Mouse (Mus musculus) limb, embryonic 13.5 days (tissue): Measurements from ENCODE around the gene Zfp558. TPM values are rescaled to one million over a fixed set of nuclear protein-coding genes. Genes with fewer than 3 reads are reported as not detected.
"Not testable (repeated sequence)": the region's sequence is repeated elsewhere in the genome, so short reads cannot be mapped to it uniquely, and the experiment has no call there.

ENCODE experiments used
- ATAC-seq: fragments of 200-750 bp; cut with Nextera tagmentation; 2 replicates; pipeline ENCODE4 v1.8.0; 2017; ENCODE audit warnings: low read depth, moderate number of reproducible peaks, moderate TSS enrichment; ENCODE audit not compliant: low FRiP score
- H3K27ac ChIP-seq: fragments of 300-500 bp; sonication (generic); 2 replicates; pipeline ENCODE4 v1.5.1; 2015; ENCODE audit warnings: inconsistent platforms, mild to moderate bottlenecking, moderate library complexity
- H3K27me3 ChIP-seq: fragments of 300-500 bp; sonication (generic); 2 replicates; pipeline ENCODE4 v1.6.1; 2015; ENCODE audit warnings: mild to moderate bottlenecking, inconsistent platforms
- H3K36me3 ChIP-seq: fragments of 300-500 bp; sonication (generic); 2 replicates; pipeline ENCODE4 v1.6.1; 2015; ENCODE audit warnings: inconsistent platforms, mild to moderate bottlenecking, moderate library complexity
- H3K4me1 ChIP-seq: fragments of 300-500 bp; sonication (generic); 2 replicates; pipeline ENCODE4 v1.6.1; 2015; ENCODE audit warnings: inconsistent platforms
- H3K4me2 ChIP-seq: fragments of 300-500 bp; sonication (generic); replicated peaks from 2 replicates; pipeline ENCODE4 v1.6.1; 2015; ENCODE audit warnings: inconsistent platforms, mild to moderate bottlenecking, moderate library complexity
- H3K4me3 ChIP-seq: fragments of 300-500 bp; sonication (generic); 2 replicates; pipeline ENCODE4 v1.5.1; 2015; ENCODE audit warnings: moderate library complexity, mild to moderate bottlenecking, inconsistent platforms
- H3K9ac ChIP-seq: fragments of 300-500 bp; sonication (generic); 2 replicates; pipeline ENCODE4 v1.6.1; 2015; ENCODE audit warnings: mild to moderate bottlenecking, inconsistent platforms
- H3K9me3 ChIP-seq: fragments of 300-500 bp; sonication (generic); 2 replicates; pipeline ENCODE4 v1.6.1; 2016; ENCODE audit warnings: inconsistent platforms
- WGBS: fragments of 180-500 bp; shearing (Covaris S2); methylation state at CpG from one replicate; pipeline ENCODE4 v1.1.7; 2015; 5-methylcytosine and 5-hydroxymethylcytosine counted together
- microRNA-seq: library from miRNA; unstranded; fragments of <30 nt; microRNA quantifications from one replicate; pipeline ENCODE4, GENCODE M21; 2016
- polyA plus RNA-seq: library from polyadenylated mRNA; unstranded; fragments of >200 nt; fragmentation: Nextera tagmentation; extraction: Ambion mirVana; gene quantifications from 2 replicates; pipeline ENCODE4 v1.2.1, GENCODE M21; 2015

Gene Zfp558
- 10.4 and 13.0 TPM in 2 replicates for polyA plus RNA-seq

DNA sequence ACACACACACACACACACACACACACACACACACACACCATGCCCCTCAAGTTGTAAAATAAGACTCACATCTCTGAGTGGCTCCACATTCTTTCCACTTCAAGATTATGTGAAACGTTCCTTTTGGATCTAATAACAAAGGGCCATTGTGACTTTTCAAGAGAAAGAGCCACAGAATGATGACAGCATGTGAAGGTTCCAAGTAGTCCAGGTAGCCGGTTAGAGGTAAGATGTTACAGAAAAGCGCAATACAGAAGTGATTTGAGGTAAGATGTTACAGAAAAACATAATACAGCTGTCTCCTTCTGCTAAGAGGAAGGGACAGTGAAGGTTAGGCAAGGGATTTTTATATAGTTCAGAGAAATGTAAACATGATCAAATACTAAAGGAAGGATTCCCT is at the start of gene Zfp558, which contains the start of gene Mbd3l1:
TSS of gene Zfp558 (minus strand) at position 101 of the 400 bp plus-strand sequence.
TSS of gene Mbd3l1 (plus strand) at position 192 of the 400 bp plus-strand sequence.
- Histone ChIP-seq H3K9ac (no peak within 1 kb of the TSS), H3K4me1 (no peaks in the 10 kb centered on the region), H3K9me3 (no peaks in the 10 kb centered on the region), H3K36me3 (no peaks in the 10 kb centered on the region), H3K4me3 (no peak within 1 kb of the TSS), H3K4me2 (no peak within 1 kb of the TSS), H3K27me3 (no peaks in the 10 kb centered on the region), H3K27ac (no peak within 1 kb of the TSS)
- no peak for ATAC-seq
- WGBS, result 68% methylated on average over 3 of the region's 3 CpGs

DNA sequence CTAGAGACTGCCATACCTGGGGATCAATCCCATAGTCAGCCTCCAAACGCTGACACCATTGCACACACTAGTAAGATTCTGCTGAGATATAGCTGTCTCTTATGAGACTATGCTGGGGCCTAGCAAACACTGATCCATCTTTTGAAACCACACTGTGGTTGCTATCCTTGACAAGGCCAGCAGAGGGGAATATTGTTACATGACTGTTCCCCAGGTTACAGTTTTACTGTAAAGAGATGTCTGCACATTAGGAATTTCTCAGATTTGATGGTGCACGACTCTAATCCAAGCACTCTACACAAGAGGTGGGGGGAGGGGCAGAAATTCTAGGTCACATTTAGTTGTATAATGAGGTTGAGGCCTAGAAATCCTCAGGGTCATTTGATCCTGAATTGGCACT is 30.0 kb upstream of the Zfp558 start:
- Histone ChIP-seq H3K4me1 (no peaks in the 10 kb centered on the region), H3K36me3 (no peaks in the 10 kb centered on the region), H3K9me3 (no peaks in the 10 kb centered on the region), H3K27me3 (no peaks in the 10 kb centered on the region), H3K4me2 (no peak overlapping the region), H3K9ac (no peak overlapping the region), H3K4me3 (no peak overlapping the region), H3K27ac (no peak overlapping the region)
- no peak for ATAC-seq
- 65% methylated on average over 2 of the region's 2 CpGs for WGBS

DNA sequence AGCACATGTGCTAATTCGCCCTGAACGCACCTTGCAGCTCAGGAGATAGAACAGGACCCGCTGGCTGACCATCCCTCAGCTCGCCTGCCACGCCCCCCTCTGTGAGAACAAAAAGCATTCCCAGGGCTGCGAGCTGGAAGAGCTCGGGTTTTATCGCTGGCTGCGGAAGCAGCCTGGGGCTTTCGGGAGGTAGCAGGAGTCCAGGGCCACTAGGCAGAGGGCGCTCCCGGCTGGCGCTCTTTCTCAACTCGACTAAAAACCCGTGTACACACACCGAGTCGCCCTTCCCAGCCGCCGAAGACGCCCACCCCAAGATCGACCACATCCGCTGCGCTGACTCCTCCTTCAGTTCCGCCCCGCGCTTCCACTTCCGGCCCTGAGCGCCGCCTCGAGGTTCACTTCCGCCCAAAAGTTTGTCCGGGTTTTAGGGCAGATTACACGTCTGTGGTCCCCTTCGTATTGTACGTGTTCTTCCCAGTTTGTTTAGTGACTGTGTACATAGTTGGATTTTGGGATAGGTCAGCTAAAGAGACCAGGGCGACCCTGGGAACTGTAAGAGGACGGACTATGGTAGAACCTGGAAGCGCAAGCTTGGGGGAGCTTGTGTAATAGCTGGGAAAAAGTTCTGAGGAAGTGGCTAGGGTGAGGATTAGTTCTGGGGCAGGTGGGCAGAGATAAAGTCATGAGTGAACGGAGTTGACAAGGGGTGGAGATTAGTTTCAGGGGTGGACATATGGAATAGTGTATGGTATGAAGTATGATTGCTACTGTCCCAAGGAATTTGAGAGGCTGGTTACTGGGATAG is 4.5 kb downstream of the Zfp558 start:
- H3K4me2 ChIP-seq, result peak overlapping the region; percentile 73
- no peaks in the 10 kb centered on the region for H3K9me3 ChIP-seq
- ATAC-seq, result peak; percentile 98
- WGBS, result 5% methylated on average over 39 of the region's 39 CpGs
- H3K27me3 ChIP-seq, result no peaks in the 10 kb centered on the region
- H3K27ac ChIP-seq, result peak overlapping the region; percentile 90
- peaks cover 4% of the 10 kb centered on the region for H3K4me1 ChIP-seq
- H3K36me3 ChIP-seq, result peaks cover 11% of the 10 kb centered on the region
- H3K9ac ChIP-seq, result peak overlapping the region; percentile 70
- H3K4me3 ChIP-seq, result peak overlapping the region; percentile 64

DNA sequence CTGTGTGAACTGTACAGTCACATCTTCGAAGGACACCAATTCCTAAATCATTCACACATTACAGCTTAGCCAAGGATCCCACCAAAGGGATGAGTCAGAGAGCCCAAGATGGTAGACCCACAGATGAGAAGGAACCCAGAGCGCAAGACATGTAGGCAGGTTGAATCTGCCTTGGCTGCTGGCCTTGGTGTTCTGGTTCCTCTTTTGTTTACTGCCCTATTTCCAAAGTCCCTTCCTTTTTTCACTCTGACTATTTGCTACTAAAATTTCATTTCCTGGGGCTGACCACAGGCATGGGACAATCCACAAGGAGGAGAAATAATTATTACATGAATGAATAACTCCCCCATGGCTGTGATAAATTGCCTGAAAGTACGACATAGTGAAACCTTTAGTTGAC is 10.1 kb downstream of the Zfp558 start:
- no peak overlapping the region for H3K9ac ChIP-seq

DNA sequence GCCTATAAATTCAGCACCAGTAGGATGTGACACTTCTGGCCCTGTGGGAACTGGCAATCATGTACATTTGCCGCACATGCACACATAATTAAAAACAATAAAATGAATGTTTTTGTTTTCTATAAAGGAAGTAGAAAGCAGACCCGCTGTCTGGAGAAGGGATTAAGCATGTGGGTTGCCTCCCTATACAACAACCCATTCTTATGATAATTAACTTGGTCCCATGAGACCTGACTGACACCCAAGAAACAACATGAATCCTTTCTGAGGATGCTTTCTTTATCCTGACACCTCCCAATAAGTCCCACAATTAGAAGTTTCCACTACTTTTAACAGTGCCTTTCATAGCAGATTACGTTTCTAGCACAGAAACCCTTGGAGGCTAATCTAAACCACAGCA is 10.7 kb downstream of the Zfp558 start:
- no peak overlapping the region for H3K27ac ChIP-seq
- H3K36me3 ChIP-seq, result peaks cover 63% of the 10 kb centered on the region
- H3K4me1 ChIP-seq, result no peaks in the 10 kb centered on the region
- H3K9ac ChIP-seq, result no peak overlapping the region
- H3K27me3 ChIP-seq, result no peaks in the 10 kb centered on the region
- H3K4me2 ChIP-seq, result no peak overlapping the region
- no peak overlapping the region for H3K4me3 ChIP-seq
- ATAC-seq, result no peak
- 67% methylated on average over 3 of the region's 3 CpGs for WGBS
- H3K9me3 ChIP-seq, result peaks cover 7% of the 10 kb centered on the region; the same call in 1 of the 2 replicates

More for the DNA sequence above, 10.1 kb downstream of the Zfp558 start:
- H3K4me2 ChIP-seq, result no peak overlapping the region
- peaks cover 7% of the 10 kb centered on the region; the same call in 1 of the 2 replicates for H3K9me3 ChIP-seq
- 86% methylated on average over 3 of the region's 3 CpGs for WGBS
- H3K27me3 ChIP-seq, result no peaks in the 10 kb centered on the region
- ATAC-seq, result no peak
- H3K27ac ChIP-seq, result no peak overlapping the region
- H3K4me3 ChIP-seq, result no peak overlapping the region
- H3K4me1 ChIP-seq, result peaks cover 4% of the 10 kb centered on the region
- peaks cover 59% of the 10 kb centered on the region for H3K36me3 ChIP-seq

DNA sequence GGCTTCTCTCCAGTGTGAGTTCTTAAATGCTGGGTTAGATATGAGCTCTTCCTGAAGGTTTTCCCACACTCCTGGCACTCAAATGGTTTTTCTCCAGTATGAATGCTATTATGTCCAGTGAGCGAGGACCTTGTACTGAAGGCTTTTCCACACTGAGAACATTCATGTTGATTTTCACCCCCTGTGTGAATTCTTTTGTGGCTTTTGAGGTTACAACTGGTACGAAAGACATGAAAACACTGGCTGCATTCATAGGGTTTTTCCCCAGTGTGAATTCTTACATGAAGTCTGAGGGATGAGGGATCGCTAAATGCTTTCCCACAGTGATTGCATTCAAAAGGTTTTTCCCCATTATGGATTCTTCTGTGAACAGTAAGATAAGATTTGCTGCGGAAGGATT is 21.5 kb downstream of the Zfp558 start:
- Histone ChIP-seq H3K27me3 (no peaks in the 10 kb centered on the region), H3K4me2 (no peak overlapping the region), H3K9me3 (no peaks in the 10 kb centered on the region), H3K36me3 (peaks cover 47% of the 10 kb centered on the region), H3K4me3 (no peak overlapping the region), H3K4me1 (no peaks in the 10 kb centered on the region), H3K27ac (no peak overlapping the region), H3K9ac (no peak overlapping the region)
- 84% methylated on average over 4 of the region's 4 CpGs for WGBS
- no peak for ATAC-seq

DNA sequence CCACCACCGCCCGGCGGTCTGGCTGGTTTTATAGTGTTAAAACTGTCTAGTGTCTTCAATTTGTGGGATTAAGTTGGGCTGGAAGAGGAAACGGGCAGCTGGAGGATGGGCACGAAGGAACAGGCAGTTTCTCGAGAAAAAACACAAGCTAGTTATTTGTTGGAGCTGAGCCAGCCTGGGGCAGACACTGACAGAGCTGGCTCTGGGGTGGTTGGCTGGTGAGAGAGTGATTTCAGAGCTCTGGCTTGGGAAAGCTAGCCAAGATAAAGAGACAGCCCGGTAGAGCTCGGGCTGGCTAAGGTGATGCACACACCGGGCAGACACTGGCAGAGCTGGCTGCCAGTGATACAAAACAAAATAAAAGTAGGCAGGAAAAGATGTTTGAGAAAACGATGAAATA is 46.4 kb downstream of the Zfp558 start:
- Histone ChIP-seq H3K36me3 (no peaks in the 10 kb centered on the region), H3K4me3 (no peak overlapping the region), H3K9me3 (no peaks in the 10 kb centered on the region), H3K27me3 (no peaks in the 10 kb centered on the region), H3K4me1 (no peaks in the 10 kb centered on the region), H3K27ac (no peak overlapping the region), H3K4me2 (no peak overlapping the region), H3K9ac (no peak overlapping the region)
- ATAC-seq, result no peak
- 75% methylated on average over 10 of the region's 10 CpGs for WGBS

DNA sequence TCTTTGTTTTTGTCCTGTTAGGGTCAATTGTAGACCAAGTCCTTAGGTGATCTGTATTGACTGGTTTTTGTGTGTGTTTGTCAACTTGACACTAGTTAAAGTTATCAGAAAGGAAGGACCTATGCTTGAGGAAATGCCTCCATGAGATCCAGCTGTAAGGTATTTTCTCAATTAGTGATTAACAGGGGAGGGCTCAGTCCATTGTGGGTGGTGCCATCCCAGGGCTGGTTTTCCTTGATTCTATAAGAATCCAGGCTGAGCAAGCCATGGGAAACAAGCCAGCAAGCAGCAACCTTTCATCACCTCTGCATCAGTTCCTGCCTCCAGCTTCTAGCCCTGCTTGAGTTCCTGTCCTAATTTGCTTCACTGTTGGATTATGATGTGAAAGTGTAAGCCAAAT is 47.7 kb downstream of the Zfp558 start, which contains the start of gene Mbd3l2:
TSS of gene Mbd3l2 (plus strand) at position 301 of the 400 bp plus-strand sequence.
- H3K4me3 ChIP-seq, result no peak within 1 kb of the TSS
- H3K27me3 ChIP-seq, result no peaks in the 10 kb centered on the region
- H3K4me1 ChIP-seq, result no peaks in the 10 kb centered on the region
- no peak within 1 kb of the TSS for H3K9ac ChIP-seq
- H3K4me2 ChIP-seq, result no peak within 1 kb of the TSS
- H3K27ac ChIP-seq, result no peak within 1 kb of the TSS
- no peak for ATAC-seq
- H3K9me3 ChIP-seq, result no peaks in the 10 kb centered on the region
- H3K36me3 ChIP-seq, result no peaks in the 10 kb centered on the region

DNA sequence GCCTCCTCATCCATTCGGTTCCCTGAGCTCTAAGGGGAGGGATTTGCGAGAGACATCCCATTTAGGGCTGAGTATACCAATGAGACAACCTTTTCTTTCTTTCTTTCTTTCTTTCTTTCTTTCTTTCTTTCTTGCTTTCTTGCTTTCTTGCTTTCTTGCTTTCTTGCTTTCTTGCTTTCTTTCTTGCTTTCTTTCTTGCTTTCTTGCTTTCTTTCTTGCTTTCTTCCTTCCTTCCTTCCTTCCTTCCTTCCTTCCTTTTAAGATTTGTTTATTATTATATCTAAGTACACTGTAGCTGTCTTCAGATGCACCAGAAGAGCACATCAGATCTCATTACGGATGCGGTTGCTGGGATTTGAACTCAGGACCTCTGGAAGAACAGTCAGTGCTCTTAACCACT is 65.7 kb downstream of the Zfp558 start:
- H3K27me3 ChIP-seq, H3K9ac ChIP-seq, H3K36me3 ChIP-seq, H3K9me3 ChIP-seq, H3K4me1 ChIP-seq, H3K4me2 ChIP-seq, H3K27ac ChIP-seq, ATAC-seq, H3K4me3 ChIP-seq: not testable (repeated sequence)
- 91% methylated on average over 4 of the region's 4 CpGs for WGBS

Small RNAs within 50 kb of the gene (microRNA-seq; reads per million reads assigned to microRNA genes)
- gene Gm22854, result not detected

Other genes starting within 250 kb of the Zfp558 start
- gene Chordc1, start 186.1 kb downstream of the Zfp558 start, polyA plus RNA-seq, result 126 and 148 TPM in 2 replicates
- gene Naalad2, start 75.3 kb downstream of the Zfp558 start, polyA plus RNA-seq, result 3.2 and 3.9 TPM in 2 replicates
- not detected in 2 replicates for gene Ubtfl1, start 73.8 kb downstream of the Zfp558 start, polyA plus RNA-seq
- not detected in 2 replicates for gene Mbd3l2, start 47.6 kb downstream of the Zfp558 start, polyA plus RNA-seq
- not detected in 2 replicates for gene Mbd3l1, start 91 bp upstream of the Zfp558 start, polyA plus RNA-seq
- gene Muc16, start 196.3 kb upstream of the Zfp558 start, polyA plus RNA-seq, result not detected in 2 replicates